Mouse (Mus musculus) bone marrow macrophage, adult 2 months (primary cell): ENCODE data around the gene Nepro.

Experiments used
- CTCF ChIP-seq: IDR thresholded peaks from 2 replicates; pipeline ENCODE4 v1.5.1; 2012; ENCODE audit warnings: low read depth, mild to moderate bottlenecking, low read length, moderate library complexity
- POLR2A ChIP-seq: IDR thresholded peaks from 2 replicates; pipeline ENCODE4 v1.6.1; 2012; ENCODE audit warnings: mild to moderate bottlenecking, low read depth, low read length, borderline replicate concordance

- no peak for TF ChIP-seq CTCF
- TF ChIP-seq POLR2A, result no peak
These were observed 30.4 kb upstream of the Nepro start for GRCm38 (mm10) chr16:44693695-44694094.
